Mouse (Mus musculus) heart, embryonic 16.5 days (tissue): Measurements from ENCODE around the gene Traf3ip1. TPM values are rescaled to one million over a fixed set of nuclear protein-coding genes. Genes with fewer than 3 reads are reported as not detected.

Source experiments
- ATAC-seq: fragments of 200-750 bp; cut with Nextera tagmentation; replicated peaks from 2 replicates; pipeline ENCODE4 v1.8.0; 2017; ENCODE audit warnings: moderate number of reproducible peaks; ENCODE audit not compliant: insufficient read depth, low FRiP score; ENCODE audit errors: extremely low read depth
- H3K27ac ChIP-seq: fragments of 300-500 bp; sonication (generic); 2 replicates; pipeline ENCODE4 v1.5.1; 2014; ENCODE audit warnings: mild to moderate bottlenecking, low read length, control low read depth, moderate library complexity
- H3K27me3 ChIP-seq: fragments of 300-500 bp; sonication (generic); 2 replicates; pipeline ENCODE4 v1.6.1; 2014; ENCODE audit warnings: low read length, mixed read lengths; ENCODE audit not compliant: control insufficient read depth, insufficient read depth
- H3K36me3 ChIP-seq: fragments of 300-500 bp; sonication (generic); 2 replicates; pipeline ENCODE4 v1.6.1; 2014; ENCODE audit not compliant: control insufficient read depth, insufficient read depth
- H3K4me1 ChIP-seq: fragments of 300-500 bp; sonication (generic); 2 replicates; pipeline ENCODE4 v1.6.1; 2014; ENCODE audit warnings: low read length, mixed read lengths; ENCODE audit not compliant: control insufficient read depth, insufficient read depth
- H3K4me2 ChIP-seq: fragments of 300-500 bp; sonication (generic); 2 replicates; pipeline ENCODE4 v1.6.1; 2014; ENCODE audit warnings: low read depth, mild to moderate bottlenecking, control low read depth, low read length
- H3K4me3 ChIP-seq: fragments of 300-500 bp; sonication (generic); 2 replicates; pipeline ENCODE4 v1.5.1; 2014; ENCODE audit warnings: mild to moderate bottlenecking, control low read depth, low read length
- H3K9ac ChIP-seq: fragments of 300-500 bp; sonication (generic); 2 replicates; pipeline ENCODE4 v1.6.1; 2014; ENCODE audit warnings: low read length, control low read depth
- H3K9me3 ChIP-seq: fragments of 300-500 bp; sonication (generic); replicated peaks from 2 replicates; pipeline ENCODE4 v1.6.1; 2016; ENCODE audit warnings: low read length; ENCODE audit not compliant: control insufficient read depth
- WGBS: fragments of 180-500 bp; shearing (Covaris S2); extraction: QIAGEN DNeasy Blood & Tissue Kit; methylation state at CpG from one replicate; pipeline ENCODE4 v1.1.7; 2014; 5-methylcytosine and 5-hydroxymethylcytosine counted together
- polyA plus RNA-seq: library from polyadenylated mRNA; unstranded; fragments of >200 nt; fragmentation: Nextera tagmentation; extraction: Ambion mirVana; gene quantifications from 2 replicates; pipeline ENCODE4 v1.2.1, GENCODE M21; 2015

Gene Traf3ip1
- polyA plus RNA-seq, 1 experiment from 2014 or later: 5.7 TPM

GRCm38 (mm10) chr1:91533483-91533882 is 39.0 kb downstream of the Traf3ip1 start:
- H3K27ac ChIP-seq: no peak overlapping the region
- 0 out of 2 replicates have a peak, but pooled peaks cover 2% of the 10 kb centered on the region for H3K4me1 ChIP-seq
- H3K36me3 ChIP-seq: no peaks in the 10 kb centered on the region; the same call in 1 of the 2 replicates
- no peak overlapping the region for H3K4me2 ChIP-seq
- WGBS: 46% methylated on average over 2 of the region's 2 CpGs
- H3K27me3 ChIP-seq: peaks cover 3% of the 10 kb centered on the region
- H3K9me3 ChIP-seq: no peaks in the 10 kb centered on the region
- H3K9ac ChIP-seq: no peak overlapping the region
- no peak overlapping the region for H3K4me3 ChIP-seq
- no peak for ATAC-seq

GRCm38 (mm10) chr1:91533961-91534723 is 39.7 kb downstream of the Traf3ip1 start:
- no peak for ATAC-seq
- Histone ChIP-seq H3K4me1 (0 out of 2 replicates have a peak, but pooled peaks cover 2% of the 10 kb centered on the region), H3K9ac (no peak overlapping the region), H3K27ac (no peak overlapping the region), H3K4me2 (no peak overlapping the region), H3K4me3 (no peak overlapping the region), H3K9me3 (no peaks in the 10 kb centered on the region), H3K36me3 (no peaks in the 10 kb centered on the region; the same call in 1 of the 2 replicates), H3K27me3 (peaks cover 3% of the 10 kb centered on the region)
- 63% methylated on average over 19 of the region's 19 CpGs for WGBS

GRCm38 (mm10) chr1:91537786-91538569 is 43.5 kb downstream of the Traf3ip1 start:
- Histone ChIP-seq H3K4me1 (peaks cover 18% of the 10 kb centered on the region), H3K4me2 (no peak overlapping the region), H3K27me3 (peaks cover 3% of the 10 kb centered on the region), H3K36me3 (no peaks in the 10 kb centered on the region), H3K9me3 (no peaks in the 10 kb centered on the region), H3K9ac (no peak overlapping the region), H3K4me3 (no peak overlapping the region), H3K27ac (no peak overlapping the region)
- WGBS: 33% methylated on average over 22 of the region's 22 CpGs
- no peak for ATAC-seq

- H3K4me2 ChIP-seq: no peak overlapping the region
- no peak overlapping the region for H3K27ac ChIP-seq
- 64% methylated on average over 1 of the region's 1 CpGs for WGBS
- no peak overlapping the region for H3K9ac ChIP-seq
- no peak for ATAC-seq
- no peaks in the 10 kb centered on the region for H3K9me3 ChIP-seq
- no peak overlapping the region for H3K4me3 ChIP-seq
- H3K36me3 ChIP-seq: no peaks in the 10 kb centered on the region
- H3K4me1 ChIP-seq: peaks cover 16% of the 10 kb centered on the region
- peaks cover 3% of the 10 kb centered on the region for H3K27me3 ChIP-seq
These were observed 44.1 kb downstream of the Traf3ip1 start for GRCm38 (mm10) chr1:91538570-91538929.

GRCm38 (mm10) chr1:91539246-91539645 is 44.8 kb downstream of the Traf3ip1 start:
- WGBS: 25% methylated on average over 6 of the region's 6 CpGs
- H3K27ac ChIP-seq: no peak overlapping the region
- ATAC-seq: no peak
- H3K4me3 ChIP-seq: no peak overlapping the region
- H3K4me2 ChIP-seq: peak overlapping the region; percentile 97
- peaks cover 16% of the 10 kb centered on the region for H3K4me1 ChIP-seq
- no peaks in the 10 kb centered on the region for H3K9me3 ChIP-seq
- no peak overlapping the region for H3K9ac ChIP-seq
- H3K27me3 ChIP-seq: peaks cover 3% of the 10 kb centered on the region
- no peaks in the 10 kb centered on the region for H3K36me3 ChIP-seq

- ATAC-seq: peak; percentile 14; the same call in 1 of the 2 replicates
- H3K27ac ChIP-seq: peak overlapping the region; percentile 64
- H3K9ac ChIP-seq: peak overlapping the region; percentile 85
- H3K4me3 ChIP-seq: peak overlapping the region; percentile 84
- H3K4me1 ChIP-seq: peaks cover 16% of the 10 kb centered on the region
- H3K4me2 ChIP-seq: peak overlapping the region; percentile 97
- H3K27me3 ChIP-seq: peaks cover 3% of the 10 kb centered on the region
- H3K36me3 ChIP-seq: no peaks in the 10 kb centered on the region; the same call in 1 of the 2 replicates
- no peaks in the 10 kb centered on the region for H3K9me3 ChIP-seq
- WGBS: 3% methylated on average over 22 of the region's 22 CpGs
These were observed 45.3 kb downstream of the Traf3ip1 start for GRCm38 (mm10) chr1:91539704-91540270.

- peaks cover 16% of the 10 kb centered on the region for H3K4me1 ChIP-seq
- peak within 1 kb of the TSS; percentile 84 for H3K4me3 ChIP-seq
- H3K36me3 ChIP-seq: peaks cover 6% of the 10 kb centered on the region
- H3K27ac ChIP-seq: peak within 1 kb of the TSS; percentile 65
- peak within 1 kb of the TSS; percentile 85 for H3K9ac ChIP-seq
- ATAC-seq: peak; percentile 95
- WGBS: under 1% methylated on average over 41 of the region's 41 CpGs
- peak within 1 kb of the TSS; percentile 97 for H3K4me2 ChIP-seq
- no peaks in the 10 kb centered on the region for H3K9me3 ChIP-seq
- peaks cover 3% of the 10 kb centered on the region for H3K27me3 ChIP-seq
These were observed 45.9 kb downstream of the Traf3ip1 start, which contains the start of gene Asb1 for GRCm38 (mm10) chr1:91540271-91540826. Gene Asb1, plus strand, starts transcription at chr1:91540544.

- Histone ChIP-seq H3K4me1 (peaks cover 16% of the 10 kb centered on the region), H3K4me2 (peak overlapping the region; percentile 97), H3K9me3 (no peaks in the 10 kb centered on the region), H3K27me3 (peaks cover 3% of the 10 kb centered on the region), H3K27ac (peak overlapping the region; percentile 65), H3K36me3 (peaks cover 6% of the 10 kb centered on the region), H3K9ac (peak overlapping the region; percentile 85), H3K4me3 (peak overlapping the region; percentile 84)
- ATAC-seq: no peak
- WGBS: 17% methylated on average over 15 of the region's 15 CpGs
These were observed 46.7 kb downstream of the Traf3ip1 start for GRCm38 (mm10) chr1:91541042-91541592.
